Mouse (Mus musculus): Measurements from ENCODE around the gene Krt23. TPM values are rescaled to one million over a fixed set of nuclear protein-coding genes. Genes with fewer than 3 reads are reported as not detected.

The Krt23 gene
- 0.81 and 1.4 TPM in 2 replicates for polyA plus RNA-seq (2016; fragmentation: Nextera tagmentation; extraction: Ambion mirVana)

- peak; percentile 33 for DNase-seq (ENCODE audit: low spot score)
- Histone ChIP-seq H3K4me1 (peaks cover 16% of the 10 kb centered on the region; the same call in 1 of the 2 replicates), H3K36me3 (no peaks in the 10 kb centered on the region), H3K27me3 (ENCODE audit: low read depth, poor library complexity, severe bottlenecking) (no peaks in the 10 kb centered on the region), H3K27ac (peak within 1 kb of the TSS; percentile 47; the same call in 1 of the 2 replicates), H3K9me3 (replicated peaks) (no peaks in the 10 kb centered on the region), H3K4me3 (no peak within 1 kb of the TSS)
- WGBS: 81% methylated on average over 22 of the region's 22 CpGs
Measured at GRCm38 (mm10) chr11:99492733-99493573, at the start of gene Krt23. Gene Krt23 (minus strand): TSS chr11:99493137.

GRCm38 (mm10) chr11:99539721-99540120 lies 46.8 kb upstream of the Krt23 start:
- Histone ChIP-seq H3K36me3 (no peaks in the 10 kb centered on the region), H3K9me3 (replicated peaks) (no peaks in the 10 kb centered on the region), H3K4me3 (no peak overlapping the region), H3K27me3 (ENCODE audit: low read depth, poor library complexity, severe bottlenecking) (no peaks in the 10 kb centered on the region), H3K4me1 (peaks cover 3% of the 10 kb centered on the region; the same call in 1 of the 2 replicates), H3K27ac (no peak overlapping the region)
- 88% methylated on average over 9 of the region's 9 CpGs for WGBS
- DNase-seq (ENCODE audit: low spot score): no peak

- DNase-seq (ENCODE audit: low spot score): no peak
- Histone ChIP-seq H3K27ac (no peak within 1 kb of the TSS), H3K36me3 (no peaks in the 10 kb centered on the region), H3K27me3 (ENCODE audit: low read depth, poor library complexity, severe bottlenecking) (no peaks in the 10 kb centered on the region), H3K4me1 (no peaks in the 10 kb centered on the region), H3K9me3 (replicated peaks) (no peaks in the 10 kb centered on the region), H3K4me3 (no peak within 1 kb of the TSS)
- WGBS: 44% methylated on average over 13 of the region's 13 CpGs
Measured at GRCm38 (mm10) chr11:99521288-99521860, 28.4 kb upstream of the Krt23 start, which contains the start of gene Krt39. Gene Krt39 (minus strand): TSS chr11:99521338.

- Histone ChIP-seq H3K9me3 (replicated peaks) (no peaks in the 10 kb centered on the region), H3K4me3 (no peak overlapping the region), H3K27me3 (ENCODE audit: low read depth, poor library complexity, severe bottlenecking) (no peaks in the 10 kb centered on the region), H3K4me1 (no peaks in the 10 kb centered on the region), H3K27ac (no peak overlapping the region), H3K36me3 (no peaks in the 10 kb centered on the region)
- 88% methylated on average over 8 of the region's 8 CpGs for WGBS
- DNase-seq (ENCODE audit: low spot score): no peak
Measured at GRCm38 (mm10) chr11:99514098-99514497, 21.2 kb upstream of the Krt23 start.

GRCm38 (mm10) chr11:99500095-99500805 lies 7.3 kb upstream of the Krt23 start:
- Histone ChIP-seq H3K9me3 (replicated peaks) (no peaks in the 10 kb centered on the region), H3K36me3 (no peaks in the 10 kb centered on the region), H3K4me3 (no peak overlapping the region), H3K27me3 (ENCODE audit: low read depth, poor library complexity, severe bottlenecking) (no peaks in the 10 kb centered on the region), H3K4me1 (no peaks in the 10 kb centered on the region), H3K27ac (no peak overlapping the region)
- 86% methylated on average over 9 of the region's 9 CpGs for WGBS
- no peak for DNase-seq (ENCODE audit: low spot score)

- Histone ChIP-seq H3K27ac (no peak overlapping the region), H3K4me3 (no peak overlapping the region), H3K9me3 (replicated peaks) (no peaks in the 10 kb centered on the region), H3K4me1 (peaks cover 16% of the 10 kb centered on the region; the same call in 1 of the 2 replicates), H3K36me3 (no peaks in the 10 kb centered on the region), H3K27me3 (ENCODE audit: low read depth, poor library complexity, severe bottlenecking) (no peaks in the 10 kb centered on the region)
- 90% methylated on average over 4 of the region's 4 CpGs for WGBS
- no peak for DNase-seq (ENCODE audit: low spot score)
Measured at GRCm38 (mm10) chr11:99496460-99496859, 3.5 kb upstream of the Krt23 start.

GRCm38 (mm10) chr11:99494741-99495140 lies 1.8 kb upstream of the Krt23 start:
- H3K9me3 ChIP-seq (replicated peaks): no peaks in the 10 kb centered on the region
- no peak overlapping the region for H3K27ac ChIP-seq
- no peaks in the 10 kb centered on the region for H3K36me3 ChIP-seq
- 94% methylated on average over 4 of the region's 4 CpGs for WGBS
- peaks cover 16% of the 10 kb centered on the region; the same call in 1 of the 2 replicates for H3K4me1 ChIP-seq
- DNase-seq (ENCODE audit: low spot score): no peak
- no peaks in the 10 kb centered on the region for H3K27me3 ChIP-seq (ENCODE audit: low read depth, poor library complexity, severe bottlenecking)
- no peak overlapping the region for H3K4me3 ChIP-seq

GRCm38 (mm10) chr11:99493574-99493850 lies 575 bp upstream of the Krt23 start:
- Histone ChIP-seq H3K9me3 (replicated peaks) (no peaks in the 10 kb centered on the region), H3K36me3 (no peaks in the 10 kb centered on the region), H3K4me3 (no peak overlapping the region), H3K27ac (no peak overlapping the region), H3K4me1 (peaks cover 16% of the 10 kb centered on the region; the same call in 1 of the 2 replicates), H3K27me3 (ENCODE audit: low read depth, poor library complexity, severe bottlenecking) (no peaks in the 10 kb centered on the region)
- WGBS: 23% methylated on average over 5 of the region's 5 CpGs
- DNase-seq (ENCODE audit: low spot score): no peak

- no peak for DNase-seq (ENCODE audit: low spot score)
- Histone ChIP-seq H3K36me3 (no peaks in the 10 kb centered on the region), H3K27me3 (ENCODE audit: low read depth, poor library complexity, severe bottlenecking) (no peaks in the 10 kb centered on the region), H3K27ac (no peak overlapping the region), H3K9me3 (replicated peaks) (no peaks in the 10 kb centered on the region), H3K4me1 (peaks cover 16% of the 10 kb centered on the region; the same call in 1 of the 2 replicates), H3K4me3 (no peak overlapping the region)
- WGBS: 87% methylated on average over 8 of the region's 8 CpGs
Measured at GRCm38 (mm10) chr11:99491040-99491439, 1.9 kb downstream of the Krt23 start.

GRCm38 (mm10) chr11:99490624-99491023 lies 2.3 kb downstream of the Krt23 start:
- Histone ChIP-seq H3K9me3 (replicated peaks) (no peaks in the 10 kb centered on the region), H3K4me1 (peaks cover 16% of the 10 kb centered on the region; the same call in 1 of the 2 replicates), H3K27ac (no peak overlapping the region), H3K4me3 (no peak overlapping the region), H3K27me3 (ENCODE audit: low read depth, poor library complexity, severe bottlenecking) (no peaks in the 10 kb centered on the region), H3K36me3 (no peaks in the 10 kb centered on the region)
- 71% methylated on average over 4 of the region's 4 CpGs for WGBS
- DNase-seq (ENCODE audit: low spot score): no peak

GRCm38 (mm10) chr11:99489233-99489632 lies 3.7 kb downstream of the Krt23 start:
- Histone ChIP-seq H3K4me1 (peaks cover 16% of the 10 kb centered on the region; the same call in 1 of the 2 replicates), H3K9me3 (replicated peaks) (no peaks in the 10 kb centered on the region), H3K4me3 (no peak overlapping the region), H3K27me3 (ENCODE audit: low read depth, poor library complexity, severe bottlenecking) (no peaks in the 10 kb centered on the region), H3K27ac (no peak overlapping the region; the same call in 1 of the 2 replicates), H3K36me3 (no peaks in the 10 kb centered on the region)
- no peak for DNase-seq (ENCODE audit: low spot score)
- WGBS: 77% methylated on average over 3 of the region's 3 CpGs

- Histone ChIP-seq H3K4me3 (no peak overlapping the region), H3K9me3 (replicated peaks) (no peaks in the 10 kb centered on the region), H3K36me3 (no peaks in the 10 kb centered on the region), H3K27me3 (ENCODE audit: low read depth, poor library complexity, severe bottlenecking) (no peaks in the 10 kb centered on the region), H3K4me1 (no peaks in the 10 kb centered on the region), H3K27ac (no peak overlapping the region)
- 92% methylated on average over 3 of the region's 3 CpGs for WGBS
- DNase-seq (ENCODE audit: low spot score): no peak
Measured at GRCm38 (mm10) chr11:99474981-99475380, 18.0 kb downstream of the Krt23 start.

GRCm38 (mm10) chr11:99473433-99473832 lies 19.5 kb downstream of the Krt23 start:
- no peaks in the 10 kb centered on the region for H3K4me1 ChIP-seq
- H3K36me3 ChIP-seq: no peaks in the 10 kb centered on the region
- no peak overlapping the region for H3K27ac ChIP-seq
- H3K4me3 ChIP-seq: no peak overlapping the region
- no peak for DNase-seq (ENCODE audit: low spot score)
- no peaks in the 10 kb centered on the region for H3K27me3 ChIP-seq (ENCODE audit: low read depth, poor library complexity, severe bottlenecking)
- no peaks in the 10 kb centered on the region for H3K9me3 ChIP-seq (replicated peaks)
- WGBS: 91% methylated on average over 6 of the region's 6 CpGs

All from limb, embryonic 10.5 days (tissue).